Mouse (Mus musculus) adrenal gland, postnatal 4 days (tissue): ENCODE data around the gene Olfr1377. TPM values are rescaled to one million over a fixed set of nuclear protein-coding genes. Genes with fewer than 3 reads are reported as not detected.

Source experiments
- total RNA-seq, 2 experiments: library from RNA; stranded (reverse); gene quantifications; 2 replicates each; pipeline ENCODE4 v1.2.3; 2021

Gene Olfr1377
- total RNA-seq, 2 experiments from 2014 or later: not detected

Other genes starting within 250 kb of the Olfr1377 start
- gene Zfp354c, start 154.2 kb upstream of the Olfr1377 start, total RNA-seq: 10 to 100 TPM; 13.8 to 18.4 TPM
- under 1 TPM; 0.64 to 0.71 TPM for gene Zfp879, start 140.4 kb upstream of the Olfr1377 start, total RNA-seq
- not detected for gene Grm6, start 131.3 kb upstream of the Olfr1377 start, total RNA-seq
- gene Zfp454, start 94.3 kb upstream of the Olfr1377 start, total RNA-seq: 1 to 10 TPM; 6.0 to 6.7 TPM
- 10 to 100 TPM; 10.3 to 10.7 TPM for gene Zfp2, start 65.8 kb upstream of the Olfr1377 start, total RNA-seq
- gene Zfp354b, start 50.3 kb upstream of the Olfr1377 start, total RNA-seq: 1 to 10 TPM; 1.8 to 2.9 TPM
- gene 4933414I15Rik, start 38.2 kb upstream of the Olfr1377 start, total RNA-seq: not detected
- not detected for gene Prop1, start 28.2 kb upstream of the Olfr1377 start, total RNA-seq
- not detected for gene Olfr1378, start 15.4 kb upstream of the Olfr1377 start, total RNA-seq
- gene Olfr51, start 21.6 kb downstream of the Olfr1377 start, total RNA-seq: not detected
- gene Olfr54, start 32.3 kb downstream of the Olfr1377 start, total RNA-seq: under 1 TPM; 0.45 to 0.67 TPM
- not detected for gene Olfr1375, start 66.1 kb downstream of the Olfr1377 start, total RNA-seq
- gene Zfp354a, start 77.3 kb downstream of the Olfr1377 start, total RNA-seq: 1 to 10 TPM; 7.1 to 8.7 TPM
- gene Gm12569, start 238.5 kb downstream of the Olfr1377 start, total RNA-seq: not detected